Mouse (Mus musculus) adrenal gland (tissue): ENCODE data around the gene Zfp704.

Experiments used
- intact Hi-C: fragments of 180-260 bp; cut with DNase I; formaldehyde crosslinking; loops from one replicate; pipeline ENCODE4 v1.15.1; 2025

The Zfp704 gene

DNA sequence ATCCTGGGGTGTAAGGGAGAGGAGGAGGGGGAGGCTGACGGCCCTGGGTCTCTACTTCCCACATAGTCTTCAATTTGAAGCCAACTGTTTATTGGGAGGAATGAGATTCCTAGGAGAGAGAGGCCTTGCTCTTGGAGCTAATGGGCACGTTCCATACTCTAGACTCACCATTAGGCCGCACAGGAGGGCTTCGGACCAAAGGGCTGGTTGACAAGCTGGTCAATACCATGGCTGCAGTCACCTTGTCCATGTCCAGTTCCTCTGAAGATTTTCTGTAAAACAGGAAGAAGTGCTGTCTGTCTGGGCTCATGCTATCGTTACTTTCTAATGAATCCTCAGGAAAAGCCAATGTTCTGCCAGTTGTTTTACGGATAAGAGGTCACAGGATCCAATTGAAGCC lies 135.6 kb downstream of the Zfp704 start:
- intact Hi-C loops: no loop called here

DNA sequence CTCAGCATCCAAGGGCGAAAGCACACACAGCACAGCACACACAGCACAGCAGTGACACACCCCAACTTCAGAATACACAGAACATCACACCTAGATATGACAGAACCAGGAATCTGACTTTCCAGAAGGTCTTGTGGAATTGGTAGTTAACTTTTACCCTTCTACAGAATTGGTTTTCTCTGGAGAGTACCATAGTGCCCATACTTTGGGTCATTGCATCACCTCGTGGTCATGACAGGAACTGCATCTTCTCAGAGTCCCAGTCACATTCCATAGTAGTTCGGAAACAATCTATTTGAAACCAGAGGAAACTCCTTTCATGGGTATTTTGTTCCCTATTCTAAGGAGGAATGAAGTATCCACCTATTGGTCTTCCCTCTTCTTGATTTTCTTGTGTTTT lies 143.6 kb downstream of the Zfp704 start:
- intact Hi-C loops: loop anchor here (5.0 kb wide), 2 partner anchors 241 to 389 kb away; no protein-coding TSS in a partner anchor

DNA sequence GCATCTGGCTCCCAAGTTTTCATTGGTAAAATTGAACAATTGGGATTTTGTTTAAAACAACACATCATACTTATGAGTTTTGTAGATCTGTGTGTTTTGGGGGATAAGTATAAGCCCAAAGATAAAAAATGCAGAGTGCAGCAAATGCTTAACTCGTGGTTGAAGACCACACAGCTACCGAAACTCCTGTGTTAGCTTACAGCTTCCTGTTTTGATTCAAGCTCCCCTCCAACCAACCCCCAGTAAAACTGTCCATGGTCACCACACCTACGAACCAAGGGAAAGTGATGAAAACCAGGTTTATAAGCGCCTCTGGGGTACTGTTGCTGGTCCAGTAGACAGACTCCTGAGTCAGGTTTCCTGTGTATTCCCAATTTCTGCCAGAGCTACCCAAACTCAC lies 144.2 kb downstream of the Zfp704 start:
- intact Hi-C loops: loop anchor here (5.0 kb wide), 2 partner anchors 242 to 388 kb away; no protein-coding TSS in a partner anchor

DNA sequence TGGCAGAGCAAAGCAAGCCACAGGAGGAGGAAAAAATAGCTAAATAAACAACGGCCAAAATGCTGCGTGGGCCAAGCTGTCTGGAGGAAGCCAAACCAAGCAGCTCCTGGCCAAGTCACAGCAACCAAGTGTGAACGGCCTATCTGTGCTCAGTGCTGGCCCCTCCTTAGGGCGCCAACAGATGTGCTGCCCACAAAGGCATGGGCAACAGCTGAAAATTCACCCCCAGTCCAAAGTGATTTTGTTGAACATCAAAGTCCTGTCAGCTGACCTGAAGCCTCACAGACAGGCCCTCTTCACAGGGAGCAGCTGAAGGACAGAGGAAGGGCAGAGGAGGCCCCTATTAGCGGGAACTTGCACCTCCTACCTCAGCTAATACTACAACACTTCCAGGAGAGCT lies 148.2 kb downstream of the Zfp704 start:
- intact Hi-C loops: no loop called here

DNA sequence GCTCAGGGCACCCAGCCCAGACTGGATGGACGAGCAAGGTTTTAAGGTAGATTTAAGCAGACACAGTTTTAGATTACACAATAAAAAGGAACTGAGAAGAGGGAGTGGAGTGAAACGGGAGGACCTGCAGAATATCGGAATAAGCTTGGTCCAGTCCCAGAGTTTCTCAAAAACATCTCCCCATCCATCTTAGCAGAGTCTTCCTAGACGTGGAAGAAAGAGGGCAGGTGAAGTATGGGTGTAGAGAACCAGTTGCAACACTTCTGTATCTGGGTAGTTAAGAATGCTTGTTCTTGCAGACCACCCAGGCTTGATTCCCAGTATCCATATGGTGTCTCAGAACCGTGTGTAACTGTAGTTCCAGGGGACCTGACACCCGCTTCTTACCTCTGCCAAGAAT lies 149.6 kb downstream of the Zfp704 start:
- intact Hi-C loops: no loop called here

DNA sequence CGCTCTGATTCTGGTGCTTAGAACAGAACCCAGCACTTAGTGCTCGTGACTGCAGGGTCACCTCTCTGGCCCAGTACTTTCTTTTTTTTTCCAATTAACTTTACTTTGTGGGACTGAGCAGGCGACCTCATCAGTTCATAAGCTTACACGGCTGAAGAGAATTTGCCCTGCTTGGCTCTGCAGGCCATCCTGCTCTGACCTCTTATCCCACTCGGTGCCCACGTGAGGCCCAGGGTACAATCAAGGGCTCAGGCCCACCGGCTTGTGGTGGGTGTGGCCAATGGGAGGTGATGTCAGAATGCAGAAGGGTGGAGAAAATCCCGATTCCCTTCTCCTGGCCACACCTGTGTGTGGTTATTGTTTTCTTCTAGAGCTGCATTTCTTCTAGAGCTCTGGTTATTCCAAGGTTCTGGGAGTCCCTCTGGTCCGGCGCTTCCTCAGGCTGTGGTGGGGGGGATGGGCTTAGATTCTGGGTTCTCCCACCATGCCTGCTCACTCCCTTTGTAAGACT lies 153.4 kb downstream of the Zfp704 start:
- intact Hi-C loops: no loop called here

DNA sequence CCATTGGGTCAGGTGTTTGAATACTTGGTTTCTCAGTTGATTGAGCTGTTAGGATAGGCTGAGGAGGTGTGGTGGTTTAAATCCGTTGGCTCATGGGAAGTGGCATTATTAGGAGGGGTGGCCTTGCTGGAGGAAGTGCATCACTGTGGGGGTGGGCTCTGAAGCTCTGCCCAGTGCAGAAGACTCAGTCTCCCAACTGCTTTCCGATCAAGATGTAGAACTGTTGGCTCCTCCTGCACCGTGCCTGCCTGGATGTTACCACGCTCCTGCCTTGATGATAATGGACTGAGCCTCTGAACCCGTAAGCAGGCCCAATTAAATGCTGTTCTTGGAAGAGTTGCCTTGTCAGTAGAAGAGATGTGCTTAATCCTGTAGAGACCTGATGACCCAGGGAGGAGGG lies 154.5 kb downstream of the Zfp704 start:
- intact Hi-C loops: no loop called here

DNA sequence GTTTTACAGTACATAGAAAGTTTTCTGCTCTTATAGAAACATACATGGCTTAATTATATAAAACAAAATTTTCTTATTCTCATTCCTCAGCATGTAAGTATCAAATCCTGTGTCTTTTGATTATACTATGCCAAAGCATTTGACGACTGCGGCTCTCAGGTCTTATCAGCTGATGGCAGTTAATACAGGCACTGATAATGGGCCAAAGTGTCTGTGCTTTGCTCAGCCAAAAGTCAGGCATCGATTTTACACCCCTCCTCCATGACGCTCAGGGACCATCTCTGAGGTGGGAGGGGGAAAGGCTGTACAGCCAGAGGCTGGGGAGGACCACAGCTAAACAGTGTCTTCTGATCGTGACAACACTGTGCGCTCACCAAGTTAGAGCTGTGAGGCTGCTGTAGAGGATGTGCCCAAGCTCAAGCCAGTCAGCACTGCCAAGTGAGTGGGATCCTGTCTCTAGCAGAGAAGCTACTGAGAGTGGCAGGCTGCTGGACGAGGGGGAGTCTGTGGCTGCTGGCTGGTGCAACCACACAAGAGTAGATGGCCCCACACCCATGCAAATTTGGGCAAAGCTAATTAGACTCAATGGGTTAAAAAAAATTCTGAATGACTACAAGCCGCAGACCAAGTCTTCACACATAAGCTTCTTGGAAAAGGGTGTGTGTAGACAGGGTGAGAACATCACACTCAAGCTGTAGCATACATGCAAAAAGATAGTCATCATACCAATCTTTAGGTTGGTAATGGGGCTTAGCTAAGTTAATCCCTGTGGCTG lies 155.1 kb downstream of the Zfp704 start:
- intact Hi-C loops: no loop called here

DNA sequence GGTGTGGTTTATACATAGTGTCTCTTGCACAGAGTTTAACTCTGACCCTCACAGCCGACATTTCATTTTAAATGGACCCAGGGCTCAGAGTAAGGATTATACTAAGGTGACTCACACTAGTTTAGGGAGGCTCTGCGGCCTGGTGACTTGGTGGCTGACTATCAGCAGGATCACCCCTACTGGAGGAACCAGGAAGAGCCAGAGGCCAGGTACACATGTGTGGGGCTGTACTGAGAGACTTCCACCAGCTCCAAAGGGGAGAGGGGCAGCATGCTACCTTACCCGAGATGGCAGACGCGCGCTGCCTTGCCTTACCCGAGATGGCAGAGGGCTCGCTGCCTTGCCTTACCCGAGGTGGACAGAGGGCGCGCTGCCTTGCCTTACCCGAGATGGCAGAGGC lies 159.4 kb downstream of the Zfp704 start:
- intact Hi-C loops: no loop called here

DNA sequence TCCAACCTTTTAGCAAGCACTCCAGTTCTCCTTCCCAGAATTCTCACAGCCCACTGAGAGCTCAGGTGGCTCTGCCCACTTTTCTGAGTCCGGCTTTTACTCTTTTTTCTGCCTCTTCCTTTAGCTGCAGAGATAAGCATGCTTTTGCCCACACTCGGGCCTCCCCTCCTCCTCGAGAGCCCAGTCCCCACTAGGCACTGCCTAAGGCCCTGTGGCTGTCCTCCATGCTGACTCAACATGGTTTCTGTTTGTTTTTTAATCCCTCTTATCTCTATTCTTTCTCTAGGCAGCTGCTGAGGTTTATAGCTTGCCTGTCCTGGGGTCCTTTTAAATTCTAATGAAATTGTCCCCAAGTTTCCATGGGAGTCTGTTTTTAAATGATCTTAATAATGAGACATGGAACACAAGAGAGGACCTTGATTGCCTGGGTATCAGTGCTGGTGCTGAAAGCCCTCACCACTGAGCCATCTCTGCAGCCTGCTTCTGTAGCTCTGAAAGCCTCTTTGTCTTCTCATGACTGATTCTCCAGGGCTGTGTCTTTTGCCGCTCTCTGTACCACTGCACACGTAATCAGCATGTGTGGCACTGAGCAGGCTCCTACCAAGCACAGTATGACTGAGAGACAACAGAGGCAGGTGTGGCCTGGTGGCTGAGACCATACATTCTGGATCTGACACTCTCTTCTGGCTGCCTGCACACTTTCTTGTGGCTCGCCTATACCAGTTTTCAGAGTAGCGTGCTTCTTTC lies 160.5 kb downstream of the Zfp704 start:
- intact Hi-C loops: no loop called here

DNA sequence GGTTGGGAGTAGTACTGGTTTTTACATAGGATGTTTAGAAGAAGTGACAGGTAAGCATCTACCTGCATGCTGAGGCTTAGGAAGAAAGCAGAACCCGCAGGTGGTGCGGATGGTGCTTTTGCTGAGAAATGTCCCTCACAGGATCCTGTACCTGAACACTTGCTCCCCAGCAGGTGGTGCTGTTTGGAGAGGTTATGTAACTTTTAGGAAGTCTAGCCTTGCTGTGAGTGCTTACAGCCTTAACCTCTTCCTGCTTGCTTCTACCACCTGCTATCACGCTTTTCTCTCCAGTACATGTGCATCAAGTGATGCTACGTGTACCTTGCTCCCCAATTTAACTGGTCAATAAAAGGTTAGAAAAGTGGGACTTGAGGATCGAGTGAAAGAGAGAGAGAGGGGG lies 161.3 kb downstream of the Zfp704 start:
- intact Hi-C loops: no loop called here

DNA sequence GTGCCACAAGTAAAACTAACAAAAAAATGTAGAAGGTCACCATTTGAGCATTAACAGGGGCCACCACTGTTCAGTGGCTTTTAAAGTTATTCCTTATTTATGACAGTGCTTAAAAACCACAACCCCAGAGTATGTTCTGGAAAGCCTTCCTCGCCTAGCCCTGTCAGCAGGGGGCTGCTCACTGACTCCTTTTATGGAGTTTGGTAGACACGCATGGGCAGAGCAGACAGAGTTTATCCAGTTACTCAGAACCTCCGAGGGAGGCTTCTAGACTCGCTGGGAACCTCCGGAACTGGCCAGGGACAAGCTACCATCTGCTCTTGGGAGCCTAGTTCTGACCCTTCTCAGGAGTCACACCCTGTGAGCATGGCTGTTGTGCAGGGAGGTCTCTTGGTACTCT lies 165.3 kb downstream of the Zfp704 start:
- intact Hi-C loops: no loop called here

DNA sequence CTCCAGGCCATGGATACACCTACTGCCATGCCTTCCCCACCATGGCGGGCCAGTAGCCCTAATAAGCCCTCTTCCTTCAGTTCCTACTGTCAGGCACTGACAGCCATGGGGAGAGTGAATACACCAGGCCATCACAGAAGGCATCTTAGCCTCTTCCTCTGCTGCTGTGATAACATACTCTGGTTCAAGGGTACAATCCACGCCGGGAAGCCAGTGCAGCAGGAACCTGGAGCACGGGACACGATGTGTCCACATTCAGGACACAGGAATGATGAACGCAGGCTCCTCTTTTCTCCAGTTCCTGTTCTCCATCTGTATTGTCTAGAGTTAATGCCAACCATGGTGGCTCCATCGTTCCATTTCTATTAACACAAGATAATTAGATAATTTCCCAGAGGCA lies 165.9 kb downstream of the Zfp704 start:
- intact Hi-C loops: no loop called here

DNA sequence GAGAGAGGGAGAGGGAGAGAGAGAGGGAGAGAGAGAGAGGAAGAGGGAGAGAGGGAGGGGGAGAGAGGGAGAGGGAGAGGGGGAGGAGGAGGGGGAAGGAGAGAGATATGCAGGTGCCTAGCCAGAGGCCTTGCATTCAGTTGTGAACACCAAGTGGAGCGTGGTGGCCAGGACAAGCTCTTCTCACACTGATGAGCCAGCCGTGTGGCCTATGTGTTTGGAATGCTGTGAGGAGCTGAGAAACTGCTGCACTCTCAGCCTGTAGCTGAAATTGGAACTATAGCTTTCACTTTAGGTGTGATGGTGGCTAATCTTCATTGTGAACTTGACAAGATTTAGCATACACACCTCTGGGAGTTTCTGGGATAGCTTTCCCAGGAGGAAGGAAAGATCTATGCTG lies 166.4 kb downstream of the Zfp704 start:
- intact Hi-C loops: no loop called here

DNA sequence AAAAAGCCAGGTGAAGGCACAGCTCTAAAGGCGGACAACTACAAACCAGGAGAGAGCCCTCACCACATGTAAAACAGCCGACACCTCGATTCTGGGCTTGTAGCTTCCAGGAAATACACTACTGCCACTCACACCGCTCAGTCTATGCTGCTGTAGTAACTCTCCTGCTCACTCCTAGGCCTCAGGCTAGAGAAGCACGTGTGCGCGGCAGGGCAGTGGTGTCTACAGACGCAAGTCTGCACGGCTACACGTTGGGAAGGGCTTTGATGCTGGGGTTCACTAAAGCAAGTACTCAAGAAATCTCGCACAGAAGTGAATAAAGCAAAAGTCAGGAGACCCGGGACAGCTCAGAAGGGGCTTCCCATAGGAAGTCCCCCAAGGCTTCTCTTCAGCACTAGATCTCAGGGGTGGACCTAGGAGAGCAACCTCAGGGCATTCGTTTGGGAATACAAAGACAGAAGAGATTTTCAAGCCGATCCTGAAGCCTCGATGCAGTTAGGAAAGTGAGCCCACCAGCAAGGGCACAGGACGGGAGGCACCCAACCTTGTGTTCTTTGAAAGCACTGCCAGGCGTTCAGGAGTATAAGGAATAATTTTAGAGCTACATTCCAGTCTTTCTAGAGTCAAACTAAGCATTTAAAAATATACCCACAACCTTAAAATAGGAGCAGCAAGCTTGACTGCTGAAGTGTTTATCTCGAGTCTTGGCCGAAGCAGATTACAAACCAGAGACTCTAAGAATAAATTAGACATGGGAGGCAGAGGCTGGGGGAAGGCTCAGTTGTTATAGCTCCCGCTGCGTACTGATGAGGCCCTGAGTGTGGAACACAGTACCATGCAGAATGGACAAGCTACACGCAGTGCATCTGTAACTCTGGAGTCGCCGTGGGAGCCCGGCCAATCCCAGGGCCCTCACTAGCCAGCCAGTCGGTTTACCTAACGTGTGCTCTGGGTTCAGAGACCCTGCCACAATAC lies 168.0 kb downstream of the Zfp704 start:
- intact Hi-C loops: no loop called here

DNA sequence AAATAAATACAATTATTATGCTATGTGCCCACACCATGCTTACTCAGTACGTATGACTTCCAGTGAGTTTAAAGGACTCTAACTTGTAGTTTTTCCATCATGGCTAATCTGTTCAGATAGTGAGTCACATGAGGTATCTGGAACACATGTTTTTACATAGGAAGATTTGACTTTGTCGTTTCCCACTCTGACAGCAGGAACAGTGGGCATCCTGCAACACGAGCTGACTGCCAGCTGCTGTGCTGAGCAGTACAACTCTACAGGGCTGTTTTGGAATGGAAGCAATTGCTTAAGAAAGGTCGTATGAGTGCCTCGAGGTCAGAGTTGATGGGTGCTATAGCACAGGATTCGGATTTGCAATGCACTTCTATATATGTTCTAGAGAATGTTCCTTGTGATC lies 169.4 kb downstream of the Zfp704 start:
- intact Hi-C loops: no loop called here

DNA sequence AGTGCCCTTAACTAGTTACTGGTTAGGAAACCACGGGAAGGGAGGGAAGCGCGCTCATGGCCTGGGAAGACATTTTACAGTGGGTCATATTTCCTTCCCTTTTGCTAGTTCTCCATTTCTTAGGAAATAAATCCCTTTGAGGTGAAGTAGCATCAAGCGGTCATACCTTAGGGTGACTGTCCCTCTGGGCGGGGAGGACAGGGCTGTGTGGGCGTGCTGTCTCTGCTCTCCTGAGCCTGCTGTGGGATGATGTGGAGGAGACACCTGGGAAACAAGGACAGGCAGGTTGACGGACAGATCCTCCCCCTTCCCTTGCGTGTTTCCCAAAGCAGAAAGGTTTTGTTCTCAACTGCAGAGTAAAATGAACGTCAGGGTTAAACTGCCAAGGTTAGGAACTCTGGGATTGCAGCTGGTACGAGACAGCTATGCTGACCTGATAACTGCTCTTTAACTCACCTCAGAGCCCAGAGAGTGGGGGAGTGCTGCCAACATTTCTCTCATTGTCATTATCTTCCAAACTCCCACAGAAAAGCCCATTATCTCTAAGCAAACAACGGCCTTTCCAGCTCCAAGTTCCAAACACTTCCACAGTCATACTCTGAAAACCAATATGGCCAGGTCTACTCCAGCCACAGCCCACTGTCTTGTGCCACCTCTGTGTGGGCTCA lies 170.1 kb downstream of the Zfp704 start:
- intact Hi-C loops: no loop called here

DNA sequence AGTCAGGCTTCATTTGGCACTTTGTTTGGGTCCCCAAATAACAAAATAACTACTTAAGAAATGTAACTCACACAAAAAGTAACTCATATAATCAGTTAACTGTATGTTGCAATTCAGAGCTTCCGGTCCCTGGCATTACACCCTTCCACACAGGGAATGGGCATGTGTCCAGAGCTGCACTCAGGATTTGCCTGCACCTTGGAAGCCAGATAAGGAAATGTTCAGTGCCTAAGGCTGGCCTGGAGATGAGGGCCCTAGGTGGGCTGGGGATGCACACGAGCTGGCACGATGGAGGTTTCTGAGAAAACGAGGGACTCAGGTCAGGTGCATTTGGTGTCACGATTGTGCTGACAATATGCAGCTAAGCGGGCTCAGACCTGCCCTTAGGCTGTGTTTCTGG lies 173.6 kb downstream of the Zfp704 start:
- intact Hi-C loops: no loop called here

DNA sequence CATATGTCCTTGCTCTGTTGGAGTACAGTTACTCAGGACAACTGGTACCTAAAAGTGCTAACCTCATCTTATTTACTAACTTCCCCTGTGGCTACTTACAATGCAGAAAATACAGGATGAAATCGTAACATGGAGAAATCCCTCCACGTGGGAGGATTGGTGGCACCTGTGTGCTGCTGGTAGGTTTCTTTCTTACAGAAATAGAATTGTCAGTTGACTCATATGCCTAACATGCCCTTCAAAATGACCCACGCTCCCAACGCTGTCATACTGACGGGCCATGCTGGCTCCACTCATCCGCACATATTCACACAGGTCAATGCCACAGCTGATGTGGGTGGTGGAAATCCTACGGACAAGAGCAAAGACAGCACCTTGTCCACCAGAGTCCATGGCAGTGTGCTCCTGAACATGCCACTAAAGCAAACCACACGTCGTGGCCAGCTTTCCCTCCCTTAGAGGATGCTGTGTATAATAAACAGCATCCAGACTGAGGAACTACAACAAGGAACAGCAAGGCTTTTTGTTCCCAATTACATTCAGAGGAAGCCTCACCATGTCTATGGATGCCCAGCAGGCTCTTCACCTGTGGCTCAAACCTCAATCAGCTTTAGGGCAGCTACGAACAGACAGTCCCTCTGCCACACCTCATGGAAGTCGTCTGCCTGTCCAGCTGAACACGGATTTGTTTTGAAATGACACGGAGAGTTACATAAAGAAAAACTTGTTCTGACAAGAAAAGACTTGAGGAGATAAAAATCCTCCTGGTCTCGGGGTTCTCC lies 175.3 kb downstream of the Zfp704 start:
- intact Hi-C loops: no loop called here
